Comparison of ENCODE assay signal across 21 mouse cellular contexts in genomic region chr4:73718761-73719160, GRCm38 (mm10). TPM values are rescaled to one million over a fixed set of nuclear protein-coding genes. Genes with fewer than 3 reads are reported as not detected.
DNase-seq lines count a peak whose midpoint lies in the region; ATAC-seq and TF ChIP-seq lines count a peak whose summit lies in the region.
"Had no signal": no experiment of that assay in that cellular context is flagged by ENCODE, and none has a peak within 500 bp of the region (broad histone marks: within the 10 kb centered on the region; RNA-seq: fewer than 3 reads in every experiment).

No protein-coding gene starts in this region.

- H3K4me2 ChIP-seq in intestine, embryonic 15.5 days (replicated peaks), result no peak overlapping the region
- H3K4me2 ChIP-seq in intestine, postnatal 0 days (replicated peaks; ENCODE audit: low read depth), result no peak overlapping the region
- no peak overlapping the region for H3K4me2 ChIP-seq in intestine, embryonic 16.5 days (ENCODE audit: low read depth, low read length)

- H3K27me3 ChIP-seq in intestine, embryonic 15.5 days (replicated peaks), result no peaks in the 10 kb centered on the region
- H3K27me3 ChIP-seq in intestine, postnatal 0 days (replicated peaks; ENCODE audit: control insufficient read depth, insufficient read depth, low read length), result no peaks in the 10 kb centered on the region
- no peaks in the 10 kb centered on the region for H3K27me3 ChIP-seq in intestine, embryonic 16.5 days (replicated peaks; ENCODE audit: control insufficient read depth, insufficient read depth, low read length)
- H3K27me3 ChIP-seq: CH12.LX, Patski had no signal

- no peak for TF ChIP-seq CTCF in intestine, postnatal 0 days (IDR thresholded peaks at IDR 0.05; ENCODE audit: low read depth)

- DNase-seq in kidney, adult 8-10 months, result no peak
- DNase-seq: adrenal gland, adult 2 months; adrenal gland, adult 8-10 months; adrenal gland, postnatal 10 days; adrenal gland, postnatal 14 days; adrenal gland, postnatal 25 days; adrenal gland, postnatal 36 days; B cell, adult 2 months; cerebellum, adult 11 months; cerebellum, adult 11-12 months; cerebellum, adult 18-20 months had no signal

- H3K9ac ChIP-seq in intestine, embryonic 15.5 days, result no peak overlapping the region
- H3K9ac ChIP-seq in intestine, postnatal 0 days (ENCODE audit: low read depth, low read length), result no peak overlapping the region
- no peak overlapping the region for H3K9ac ChIP-seq in intestine, embryonic 16.5 days (ENCODE audit: low read depth, low read length)

- H3K27ac ChIP-seq in intestine, embryonic 15.5 days, result no peak overlapping the region
- H3K27ac ChIP-seq in intestine, postnatal 0 days (ENCODE audit: low read depth, low read length), result no peak overlapping the region
- H3K27ac ChIP-seq in intestine, embryonic 16.5 days (ENCODE audit: low read length), result no peak overlapping the region

- ATAC-seq in intestine, embryonic 15.5 days, result peak; percentile 73
- ATAC-seq in intestine, postnatal 0 days, result no peak
- peak; percentile 81 for ATAC-seq in intestine, embryonic 16.5 days
- ATAC-seq: activated CD4-positive, CD25-positive, alpha-beta regulatory T cell, adult 4 months; CD4-positive, CD25-positive, alpha-beta regulatory T cell, adult 4 months; Patski had no signal

- H3K4me3 ChIP-seq in intestine, embryonic 15.5 days (replicated peaks), result no peak overlapping the region
- no peak overlapping the region for H3K4me3 ChIP-seq in intestine, postnatal 0 days (ENCODE audit: low read depth, low read length)
- no peak overlapping the region for H3K4me3 ChIP-seq in intestine, embryonic 16.5 days (ENCODE audit: low read length)

- H3K9me3 ChIP-seq in intestine, embryonic 15.5 days, result no peaks in the 10 kb centered on the region
- H3K9me3 ChIP-seq in intestine, postnatal 0 days (ENCODE audit: control insufficient read depth), result no peaks in the 10 kb centered on the region
- no peaks in the 10 kb centered on the region for H3K9me3 ChIP-seq in intestine, embryonic 16.5 days (ENCODE audit: control insufficient read depth, low read length)

- no peaks in the 10 kb centered on the region for H3K4me1 ChIP-seq in intestine, embryonic 15.5 days (replicated peaks)
- H3K4me1 ChIP-seq in intestine, postnatal 0 days (replicated peaks; ENCODE audit: control insufficient read depth, insufficient read depth, low read length), result no peaks in the 10 kb centered on the region
- H3K4me1 ChIP-seq in intestine, embryonic 16.5 days (ENCODE audit: control insufficient read depth, insufficient read depth, low read length), result no peaks in the 10 kb centered on the region

- WGBS in intestine, embryonic 15.5 days, result 62% methylated on average over 1 of the region's 1 CpGs
- 38% methylated on average over 1 of the region's 1 CpGs for WGBS in intestine, postnatal 0 days
- 66% methylated on average over 1 of the region's 1 CpGs for WGBS in intestine, embryonic 16.5 days

- no peaks in the 10 kb centered on the region for H3K36me3 ChIP-seq in intestine, embryonic 15.5 days
- no peaks in the 10 kb centered on the region for H3K36me3 ChIP-seq in intestine, postnatal 0 days (ENCODE audit: control insufficient read depth, insufficient read depth)
- H3K36me3 ChIP-seq in intestine, embryonic 16.5 days (ENCODE audit: control insufficient read depth, insufficient read depth, low read length), result no peaks in the 10 kb centered on the region
- H3K36me3 ChIP-seq: G1E had no signal

RNA-seq across cellular contexts. Expression of gene Gm428, which starts 35.4 kb away (rescaled TPM):
- polyA plus RNA-seq in intestine, embryonic 15.5 days (2015; fragmentation: Nextera tagmentation; extraction: Ambion mirVana), result not detected in 2 replicates
- not detected in 2 replicates for polyA plus RNA-seq in intestine, postnatal 0 days (2015; fragmentation: Nextera tagmentation; extraction: Ambion mirVana)
- not detected in 2 replicates for polyA plus RNA-seq in intestine, embryonic 16.5 days (2015; fragmentation: Nextera tagmentation; extraction: Ambion mirVana)
- polyA plus RNA-seq: activated CD4-positive, CD25-positive, alpha-beta regulatory T cell, adult 4 months; adrenal gland, adult 2 months; brain, embryonic 14.5 days; C2C12; CD4-positive, CD25-positive, alpha-beta regulatory T cell, adult 4 months; G1E; Patski had no signal

RNA-seq across cellular contexts. Expression of gene Gm11239, which starts 50.6 kb away (rescaled TPM):
- polyA plus RNA-seq in intestine, embryonic 15.5 days (2015; fragmentation: Nextera tagmentation; extraction: Ambion mirVana), result not detected in 2 replicates
- polyA plus RNA-seq in intestine, postnatal 0 days (2015; fragmentation: Nextera tagmentation; extraction: Ambion mirVana), result not detected in 2 replicates
- not detected in 2 replicates for polyA plus RNA-seq in intestine, embryonic 16.5 days (2015; fragmentation: Nextera tagmentation; extraction: Ambion mirVana)
- polyA plus RNA-seq: activated CD4-positive, CD25-positive, alpha-beta regulatory T cell, adult 4 months; adrenal gland, adult 2 months; brain, embryonic 14.5 days; CD4-positive, CD25-positive, alpha-beta regulatory T cell, adult 4 months; G1E; Patski had no signal
